Mouse (Mus musculus) heart, embryonic 10.5 days (tissue): ENCODE results near the gene Kif19a. TPM values are rescaled to one million over a fixed set of nuclear protein-coding genes. Genes with fewer than 3 reads are reported as not detected.

Experiments used
- DNase-seq: peaks from one replicate; pipeline ENCODE4 v3.0.0-alpha.2; 2017; ENCODE audit warnings: low spot score
- H3K27ac ChIP-seq: fragments of 300-500 bp; sonication (generic); 2 replicates; pipeline ENCODE4 v1.5.1; 2016; ENCODE audit warnings: mild to moderate bottlenecking
- H3K27me3 ChIP-seq: fragments of 300-500 bp; sonication (generic); 2 replicates; pipeline ENCODE4 v1.6.1; 2016; ENCODE audit warnings: mild to moderate bottlenecking; ENCODE audit not compliant: poor library complexity, insufficient read depth, severe bottlenecking
- H3K36me3 ChIP-seq: fragments of 300-500 bp; sonication (generic); 2 replicates; pipeline ENCODE4 v1.6.1; 2016; ENCODE audit warnings: mild to moderate bottlenecking, moderate library complexity
- H3K4me1 ChIP-seq: fragments of 300-500 bp; sonication (generic); 2 replicates; pipeline ENCODE4 v1.6.1; 2016; ENCODE audit warnings: mild to moderate bottlenecking
- H3K4me3 ChIP-seq: fragments of 300-500 bp; sonication (generic); 2 replicates; pipeline ENCODE4 v1.5.1; 2016; ENCODE audit warnings: mild to moderate bottlenecking, moderate library complexity
- H3K9me3 ChIP-seq: fragments of 300-500 bp; sonication (generic); 2 replicates; pipeline ENCODE4 v1.6.1; 2016; ENCODE audit warnings: mild to moderate bottlenecking, moderate library complexity
- WGBS: fragments of 180-500 bp; shearing (Covaris S2); methylation state at CpG from one replicate; pipeline ENCODE4 v1.1.7; 2016; 5-methylcytosine and 5-hydroxymethylcytosine counted together
- polyA plus RNA-seq: library from polyadenylated mRNA; unstranded; fragments of >200 nt; fragmentation: Nextera tagmentation; extraction: Ambion mirVana; gene quantifications from 2 replicates; pipeline ENCODE4 v1.2.1, GENCODE M21; 2016

Kif19a gene
- 0.14 TPM in 1 of 2 replicates, not detected in the other for polyA plus RNA-seq

GRCm38 (mm10) chr11:114764820-114765818 lies at the start of gene Kif19a:
Gene Kif19a (plus strand): TSS chr11:114765388.
- Histone ChIP-seq H3K27ac (peak within 1 kb of the TSS; percentile 57), H3K36me3 (no peaks in the 10 kb centered on the region), H3K27me3 (peaks cover 65% of the 10 kb centered on the region), H3K9me3 (no peaks in the 10 kb centered on the region), H3K4me1 (peaks cover 16% of the 10 kb centered on the region), H3K4me3 (peak within 1 kb of the TSS; percentile 66)
- peak; percentile 87 for DNase-seq
- 3% methylated on average over 51 of the region's 51 CpGs for WGBS

- no peak overlapping the region for H3K27ac ChIP-seq
- no peaks in the 10 kb centered on the region for H3K27me3 ChIP-seq
- H3K4me3 ChIP-seq: no peak overlapping the region
- H3K4me1 ChIP-seq: no peaks in the 10 kb centered on the region
- no peak for DNase-seq
- 81% methylated on average over 7 of the region's 7 CpGs for WGBS
- no peaks in the 10 kb centered on the region for H3K36me3 ChIP-seq
- no peaks in the 10 kb centered on the region for H3K9me3 ChIP-seq
These were observed 49.7 kb upstream of the Kif19a start for GRCm38 (mm10) chr11:114715531-114715930.

- no peak for DNase-seq
These were observed 44.7 kb upstream of the Kif19a start for GRCm38 (mm10) chr11:114720535-114720934.

GRCm38 (mm10) chr11:114722438-114722837 lies 42.8 kb upstream of the Kif19a start:
- Histone ChIP-seq H3K27me3 (peaks cover 6% of the 10 kb centered on the region), H3K36me3 (no peaks in the 10 kb centered on the region), H3K9me3 (no peaks in the 10 kb centered on the region), H3K4me1 (peaks cover 3% of the 10 kb centered on the region), H3K4me3 (no peak overlapping the region), H3K27ac (no peak overlapping the region)
- DNase-seq: no peak
- WGBS: 80% methylated on average over 8 of the region's 8 CpGs

More at GRCm38 (mm10) chr11:114720535-114720934, 44.7 kb upstream of the Kif19a start:
- Histone ChIP-seq H3K27ac (no peak overlapping the region), H3K9me3 (no peaks in the 10 kb centered on the region), H3K27me3 (peaks cover 6% of the 10 kb centered on the region), H3K4me3 (no peak overlapping the region), H3K4me1 (no peaks in the 10 kb centered on the region), H3K36me3 (no peaks in the 10 kb centered on the region)
- WGBS: 86% methylated on average over 10 of the region's 10 CpGs

GRCm38 (mm10) chr11:114723030-114723429 lies 42.2 kb upstream of the Kif19a start:
- DNase-seq: no peak
- 73% methylated on average over 13 of the region's 13 CpGs for whole genome bisulfite sequencing
- Histone ChIP-seq H3K4me3 (no peak overlapping the region), H3K9me3 (no peaks in the 10 kb centered on the region), H3K36me3 (no peaks in the 10 kb centered on the region), H3K4me1 (peaks cover 6% of the 10 kb centered on the region), H3K27ac (no peak overlapping the region), H3K27me3 (peaks cover 10% of the 10 kb centered on the region)

GRCm38 (mm10) chr11:114724787-114725590 lies 40.2 kb upstream of the Kif19a start:
- no peak for DNase-seq
- no peak overlapping the region for H3K4me3 ChIP-seq
- H3K4me1 ChIP-seq: peaks cover 18% of the 10 kb centered on the region
- no peaks in the 10 kb centered on the region for H3K36me3 ChIP-seq
- H3K27ac ChIP-seq: no peak overlapping the region
- H3K27me3 ChIP-seq: peaks cover 22% of the 10 kb centered on the region
- H3K9me3 ChIP-seq: no peaks in the 10 kb centered on the region
- WGBS: 68% methylated on average over 11 of the region's 11 CpGs

- Histone ChIP-seq H3K4me1 (peaks cover 18% of the 10 kb centered on the region), H3K27ac (peak within 1 kb of the TSS; percentile 4; the same call in 1 of the 2 replicates), H3K9me3 (no peaks in the 10 kb centered on the region), H3K36me3 (no peaks in the 10 kb centered on the region), H3K27me3 (peaks cover 22% of the 10 kb centered on the region), H3K4me3 (peak within 1 kb of the TSS; percentile 50)
- peak; percentile 92 for DNase-seq
- 12% methylated on average over 34 of the region's 34 CpGs for WGBS
These were observed 38.0 kb upstream of the Kif19a start, which contains the start of gene Dnaic2 for GRCm38 (mm10) chr11:114726965-114727825. Gene Dnaic2 (plus strand): TSS chr11:114727408.

- H3K9me3 ChIP-seq: no peaks in the 10 kb centered on the region
- peaks cover 23% of the 10 kb centered on the region for H3K27me3 ChIP-seq
- peaks cover 18% of the 10 kb centered on the region for H3K4me1 ChIP-seq
- H3K27ac ChIP-seq: no peak overlapping the region
- H3K4me3 ChIP-seq: peak overlapping the region; percentile 50; the same call in 1 of the 2 replicates
- WGBS: 26% methylated on average over 5 of the region's 5 CpGs
- no peaks in the 10 kb centered on the region for H3K36me3 ChIP-seq
- DNase-seq: no peak
These were observed 37.4 kb upstream of the Kif19a start for GRCm38 (mm10) chr11:114727826-114728186.

GRCm38 (mm10) chr11:114728333-114728732 lies 36.9 kb upstream of the Kif19a start:
- H3K27ac ChIP-seq: no peak overlapping the region
- H3K27me3 ChIP-seq: peaks cover 23% of the 10 kb centered on the region
- WGBS: 46% methylated on average over 5 of the region's 5 CpGs
- DNase-seq: no peak
- no peaks in the 10 kb centered on the region for H3K9me3 ChIP-seq
- H3K4me1 ChIP-seq: peaks cover 18% of the 10 kb centered on the region
- no peak overlapping the region for H3K4me3 ChIP-seq
- no peaks in the 10 kb centered on the region for H3K36me3 ChIP-seq

- Histone ChIP-seq H3K27ac (no peak overlapping the region), H3K36me3 (no peaks in the 10 kb centered on the region), H3K4me1 (peaks cover 18% of the 10 kb centered on the region), H3K4me3 (no peak overlapping the region), H3K27me3 (peaks cover 32% of the 10 kb centered on the region), H3K9me3 (no peaks in the 10 kb centered on the region)
- WGBS: 50% methylated on average over 6 of the region's 6 CpGs
- DNase-seq: no peak
These were observed 35.3 kb upstream of the Kif19a start for GRCm38 (mm10) chr11:114729832-114730363.

- Histone ChIP-seq H3K27ac (no peak overlapping the region), H3K27me3 (peaks cover 34% of the 10 kb centered on the region), H3K4me1 (peaks cover 18% of the 10 kb centered on the region), H3K36me3 (no peaks in the 10 kb centered on the region), H3K4me3 (no peak overlapping the region), H3K9me3 (no peaks in the 10 kb centered on the region)
- DNase-seq: no peak
- WGBS: 73% methylated on average over 4 of the region's 4 CpGs
These were observed 33.5 kb upstream of the Kif19a start for GRCm38 (mm10) chr11:114731711-114732110.

- Histone ChIP-seq H3K27ac (no peak overlapping the region), H3K4me3 (no peak overlapping the region), H3K4me1 (peaks cover 12% of the 10 kb centered on the region), H3K27me3 (peaks cover 32% of the 10 kb centered on the region), H3K9me3 (no peaks in the 10 kb centered on the region), H3K36me3 (no peaks in the 10 kb centered on the region)
- no peak for DNase-seq
- 65% methylated on average over 22 of the region's 22 CpGs for WGBS
These were observed 32.3 kb upstream of the Kif19a start for GRCm38 (mm10) chr11:114732890-114733289.
